Mouse (Mus musculus) G1E (cell line): Measurements from ENCODE around the gene Zfp609. TPM values are rescaled to one million over a fixed set of nuclear protein-coding genes. Genes with fewer than 3 reads are reported as not detected.
"Not testable (repeated sequence)": the region's sequence is repeated elsewhere in the genome, so short reads cannot be mapped to it uniquely, and the experiment has no call there.

Source experiments
- ATAC-seq: 2 replicates; pipeline ENCODE4 v1.8.0; 2016; ENCODE audit warnings: mild to moderate bottlenecking; ENCODE audit not compliant: insufficient number of reproducible peaks, poor library complexity, low FRiP score, severe bottlenecking; ENCODE audit errors: extremely low read depth
- DNase-seq: peaks from one replicate; pipeline ENCODE4 v3.0.0; 2012; ENCODE audit warnings: low spot score
- H3K27me3 ChIP-seq: 2 replicates; pipeline ENCODE4 v1.6.1; 2012; ENCODE audit warnings: mild to moderate bottlenecking, low read length, inconsistent platforms; ENCODE audit not compliant: insufficient read depth
- H3K36me3 ChIP-seq: replicated peaks from 2 replicates; pipeline ENCODE3; 2012; ENCODE audit warnings: mild to moderate bottlenecking, inconsistent platforms
- H3K4me1 ChIP-seq: 2 replicates; pipeline ENCODE4 v1.6.1; 2012; ENCODE audit warnings: low read depth, low read length, inconsistent platforms, mixed read lengths; ENCODE audit not compliant: insufficient read depth
- H3K4me3 ChIP-seq: 2 replicates; pipeline ENCODE4 v1.5.1; 2012; ENCODE audit warnings: low read depth, mild to moderate bottlenecking, inconsistent platforms, low read length, moderate library complexity, mixed read lengths
- H3K9me3 ChIP-seq: replicated peaks from 2 replicates; pipeline ENCODE4 v1.6.1; 2012; ENCODE audit warnings: inconsistent platforms
- CTCF ChIP-seq: IDR thresholded peaks from 2 replicates; pipeline ENCODE4 v1.5.1; 2012; ENCODE audit warnings: low read depth, low read length, inconsistent platforms, mixed read lengths
- GATA1 ChIP-seq: IDR thresholded peaks from 2 replicates; pipeline ENCODE4 v1.6.1; 2012; ENCODE audit warnings: borderline replicate concordance, low read length, inconsistent platforms, mixed read lengths
- GATA2 ChIP-seq: IDR thresholded peaks from 2 replicates; pipeline ENCODE4 v1.6.1; 2012; ENCODE audit warnings: low read depth, low read length, inconsistent platforms, borderline replicate concordance
- POLR2AphosphoS5 ChIP-seq: IDR thresholded peaks from 2 replicates; pipeline ENCODE4 v1.6.1; 2012; ENCODE audit warnings: low read depth, low read length, inconsistent platforms; ENCODE audit not compliant: insufficient replicate concordance
- TAL1 ChIP-seq: conservative IDR thresholded peaks from 2 replicates; pipeline ENCODE4 v1.6.1; 2012; ENCODE audit warnings: low read depth, low read length, inconsistent platforms, mixed read lengths
- polyA plus RNA-seq: library from polyadenylated mRNA; stranded (reverse); fragments of >175 nt; gene quantifications from 2 replicates; pipeline ENCODE4 v1.2.3, GENCODE M21; 2012
- total RNA-seq, 2 experiments: library from RNA; stranded (forward) in 1 of 2; stranded (reverse) in 1 of 2; fragments of 200-1000 nt in 1 of 2; fragments of >200 nt in 1 of 2; fragmentation: Nextera tagmentation in 1 of 2; gene quantifications; 2 replicates each; pipeline ENCODE4 v1.2.3; 2014 to 2017

The Zfp609 gene
- total and polyA plus RNA-seq, 3 experiments = 4.0 to 83.9 (median 60.3) TPM

- H3K4me3 ChIP-seq = no peak overlapping the region
- DNase-seq = no peak
- H3K4me1 ChIP-seq = peaks cover 5% of the 10 kb centered on the region
- ATAC-seq = no peak
- H3K9me3 ChIP-seq = no peaks in the 10 kb centered on the region
- no peak for TF ChIP-seq TAL1
- TF ChIP-seq GATA1 = no peak
- no peak for TF ChIP-seq POLR2AphosphoS5
- no peak for TF ChIP-seq CTCF
- TF ChIP-seq GATA2 = no peak
- H3K36me3 ChIP-seq = no peaks in the 10 kb centered on the region
- peaks cover 58% of the 10 kb centered on the region for H3K27me3 ChIP-seq
Observed at GRCm38 (mm10) chr9:65657218-65657617, 170.1 kb downstream of the Zfp609 start.

GRCm38 (mm10) chr9:65655540-65655939, 171.8 kb downstream of the Zfp609 start:
- DNase-seq = no peak
- no peak for ATAC-seq
- TF ChIP-seq GATA2 (no peak), GATA1 (no peak), POLR2AphosphoS5 (no peak), TAL1 (no peak), CTCF (no peak)
- H3K36me3 ChIP-seq = no peaks in the 10 kb centered on the region
- H3K4me3 ChIP-seq = no peak overlapping the region
- H3K27me3 ChIP-seq = peaks cover 52% of the 10 kb centered on the region
- H3K9me3 ChIP-seq = no peaks in the 10 kb centered on the region
- H3K4me1 ChIP-seq = peaks cover 5% of the 10 kb centered on the region

GRCm38 (mm10) chr9:65654700-65655237, 172.6 kb downstream of the Zfp609 start:
- H3K9me3 ChIP-seq = no peaks in the 10 kb centered on the region
- ATAC-seq (no peak), DNase-seq (no peak)
- peaks cover 55% of the 10 kb centered on the region for H3K27me3 ChIP-seq
- TF ChIP-seq TAL1 (no peak), GATA2 (no peak), POLR2AphosphoS5 (no peak), CTCF (no peak), GATA1 (no peak)
- H3K36me3 ChIP-seq = no peaks in the 10 kb centered on the region
- H3K4me1 ChIP-seq = peaks cover 5% of the 10 kb centered on the region
- no peak overlapping the region for H3K4me3 ChIP-seq

GRCm38 (mm10) chr9:65653741-65654140, 173.6 kb downstream of the Zfp609 start:
- no peak for ATAC-seq
- no peaks in the 10 kb centered on the region for H3K36me3 ChIP-seq
- TF ChIP-seq POLR2AphosphoS5 (no peak), GATA1 (no peak), TAL1 (no peak), CTCF (no peak), GATA2 (no peak)
- H3K4me1 ChIP-seq = peaks cover 5% of the 10 kb centered on the region
- no peak overlapping the region for H3K4me3 ChIP-seq
- H3K9me3 ChIP-seq = no peaks in the 10 kb centered on the region
- peaks cover 54% of the 10 kb centered on the region for H3K27me3 ChIP-seq
- DNase-seq = no peak

GRCm38 (mm10) chr9:65651957-65652356, 175.4 kb downstream of the Zfp609 start:
- ATAC-seq, H3K9me3 ChIP-seq, H3K36me3 ChIP-seq, H3K4me1 ChIP-seq, DNase-seq, H3K4me3 ChIP-seq: not testable (repeated sequence)
- peaks cover 46% of the 10 kb centered on the region for H3K27me3 ChIP-seq

GRCm38 (mm10) chr9:65649997-65650396, 177.4 kb downstream of the Zfp609 start:
- DNase-seq (no peak), ATAC-seq (no peak)
- H3K36me3 ChIP-seq = no peaks in the 10 kb centered on the region
- H3K27me3 ChIP-seq = peaks cover 50% of the 10 kb centered on the region
- H3K9me3 ChIP-seq = no peaks in the 10 kb centered on the region
- H3K4me3 ChIP-seq = no peak overlapping the region
- TF ChIP-seq TAL1 (no peak), POLR2AphosphoS5 (no peak), GATA1 (no peak)
- H3K4me1 ChIP-seq = no peaks in the 10 kb centered on the region

GRCm38 (mm10) chr9:65648730-65649129, 178.6 kb downstream of the Zfp609 start:
- no peaks in the 10 kb centered on the region for H3K9me3 ChIP-seq
- ATAC-seq (no peak), DNase-seq (no peak)
- no peak for TF ChIP-seq CTCF
- no peaks in the 10 kb centered on the region for H3K4me1 ChIP-seq
- no peaks in the 10 kb centered on the region for H3K36me3 ChIP-seq
- H3K27me3 ChIP-seq = peaks cover 51% of the 10 kb centered on the region
- no peak overlapping the region for H3K4me3 ChIP-seq
